Mouse (Mus musculus) left cerebral cortex, postnatal 4 days (tissue): ENCODE results near the gene Ephb3. TPM values are rescaled to one million over a fixed set of nuclear protein-coding genes. Genes with fewer than 3 reads are reported as not detected.
A peak's percentile ranks its signal among the peaks of the same experiment; 100 is the strongest.
"Not testable (repeated sequence)": the region's sequence is repeated elsewhere in the genome, so short reads cannot be mapped to it uniquely, and the experiment has no call there.

Experiments
- DNase-seq: peaks from one replicate; pipeline ENCODE4 v3.0.0-alpha.2; 2022
- intact Hi-C: fragments of 180-260 bp; cut with DNase I; formaldehyde crosslinking; loops from one replicate; pipeline ENCODE4 v1.15.1; 2025
- total RNA-seq, 2 experiments: library from RNA; stranded (reverse); gene quantifications; 2 replicates each; pipeline ENCODE4 v1.2.3; 2021

Gene Ephb3
- 10 to 100 TPM; 18.8 to 19.8 TPM for total RNA-seq

GRCm38 (mm10) chr16:21204367-21205092 lies at the start of gene Ephb3:
Gene Ephb3 (plus strand): TSS chr16:21204755.
- intact Hi-C loops: loop anchor here (2.0 to 5.0 kb wide), 3 partner anchors 128 to 208 kb away; no protein-coding TSS in a partner anchor
- DNase-seq: peak; percentile 100

GRCm38 (mm10) chr16:21156261-21156660 lies 48.3 kb upstream of the Ephb3 start:
- intact Hi-C loops, DNase-seq: not testable (repeated sequence)

GRCm38 (mm10) chr16:21159226-21159625 lies 45.3 kb upstream of the Ephb3 start:
- intact Hi-C loops: not testable (repeated sequence)

GRCm38 (mm10) chr16:21163423-21163822 lies 41.1 kb upstream of the Ephb3 start:
- intact Hi-C loops, DNase-seq: not testable (repeated sequence)

More at GRCm38 (mm10) chr16:21159226-21159625, 45.3 kb upstream of the Ephb3 start:
- not testable (repeated sequence) for DNase-seq

- DNase-seq, intact Hi-C loops: not testable (repeated sequence)
These were observed 39.0 kb upstream of the Ephb3 start for GRCm38 (mm10) chr16:21165343-21166220.

- intact Hi-C loops: no loop called here
- no peak for DNase-seq
These were observed 35.8 kb upstream of the Ephb3 start for GRCm38 (mm10) chr16:21168730-21169129.

GRCm38 (mm10) chr16:21175236-21175635 lies 29.3 kb upstream of the Ephb3 start:
- intact Hi-C loops: no loop called here
- DNase-seq: no peak

- intact Hi-C loops: no loop called here
- no peak for DNase-seq
These were observed 22.4 kb upstream of the Ephb3 start for GRCm38 (mm10) chr16:21182108-21182507.

GRCm38 (mm10) chr16:21184697-21185096 lies 19.9 kb upstream of the Ephb3 start:
- intact Hi-C loops: no loop called here

GRCm38 (mm10) chr16:21187568-21187967 lies 17.0 kb upstream of the Ephb3 start:
- intact Hi-C loops: no loop called here
- DNase-seq: no peak

More at GRCm38 (mm10) chr16:21184697-21185096, 19.9 kb upstream of the Ephb3 start:
- DNase-seq: no peak

GRCm38 (mm10) chr16:21188345-21188744 lies 16.2 kb upstream of the Ephb3 start:
- intact Hi-C loops: no loop called here
- DNase-seq: no peak

- DNase-seq: no peak
- intact Hi-C loops: loop anchor here (5.0 kb wide), 1 partner anchor 474 kb away; the partner anchor contains the start of genes Clcn2 and Polr2h
These were observed 13.0 kb upstream of the Ephb3 start for GRCm38 (mm10) chr16:21191569-21191968.

GRCm38 (mm10) chr16:21192509-21193354 lies 11.8 kb upstream of the Ephb3 start:
- intact Hi-C loops: loop anchor here (5.0 kb wide), 1 partner anchor 475 kb away; the partner anchor contains the start of genes Clcn2 and Polr2h
- DNase-seq: no peak

- intact Hi-C loops: loop anchor here (5.0 kb wide), 1 partner anchor 477 kb away; the partner anchor contains the start of genes Clcn2 and Polr2h
- DNase-seq: no peak
These were observed 10.4 kb upstream of the Ephb3 start for GRCm38 (mm10) chr16:21194182-21194581.

- intact Hi-C loops: no loop called here
- no peak for DNase-seq
These were observed 9.2 kb upstream of the Ephb3 start for GRCm38 (mm10) chr16:21195260-21195866.

- intact Hi-C loops: no loop called here
- DNase-seq: no peak
These were observed 8.0 kb upstream of the Ephb3 start for GRCm38 (mm10) chr16:21196576-21196975.

- intact Hi-C loops: no loop called here
- DNase-seq: no peak
These were observed 7.0 kb upstream of the Ephb3 start for GRCm38 (mm10) chr16:21197542-21197941.

GRCm38 (mm10) chr16:21198006-21198405 lies 6.5 kb upstream of the Ephb3 start:
- intact Hi-C loops: no loop called here
- no peak for DNase-seq

GRCm38 (mm10) chr16:21198529-21198928 lies 6.0 kb upstream of the Ephb3 start:
- DNase-seq: peak; percentile 44
- intact Hi-C loops: no loop called here

- no peak for DNase-seq
- intact Hi-C loops: no loop called here
These were observed 5.1 kb upstream of the Ephb3 start for GRCm38 (mm10) chr16:21199426-21199825.
